Mouse (Mus musculus) olfactory bulb, adult 2 months (tissue): ENCODE results near the gene Slc12a7. TPM values are rescaled to one million over a fixed set of nuclear protein-coding genes. Genes with fewer than 3 reads are reported as not detected.
"Not testable (repeated sequence)": the region's sequence is repeated elsewhere in the genome, so short reads cannot be mapped to it uniquely, and the experiment has no call there.

Experiments used
- H3K27ac ChIP-seq: fragments of 200-500 bp; 2 replicates; pipeline ENCODE4 v1.5.1; 2012; ENCODE audit warnings: low read depth, low read length; ENCODE audit not compliant: insufficient read depth
- H3K4me1 ChIP-seq: fragments of 200-500 bp; 2 replicates; pipeline ENCODE4 v1.6.1; 2012; ENCODE audit warnings: low read length; ENCODE audit not compliant: control insufficient read depth, insufficient read depth
- H3K4me3 ChIP-seq: fragments of 200-500 bp; 2 replicates; pipeline ENCODE4 v1.5.1; 2012; ENCODE audit warnings: mild to moderate bottlenecking, low read depth, low read length, moderate library complexity; ENCODE audit not compliant: insufficient read depth
- CTCF ChIP-seq: fragments of 200-500 bp; IDR thresholded peaks from 2 replicates; pipeline ENCODE4 v1.5.1; 2012; ENCODE audit warnings: low read depth, mild to moderate bottlenecking, low read length, moderate library complexity; ENCODE audit not compliant: insufficient read depth
- POLR2A ChIP-seq: fragments of 200-500 bp; IDR thresholded peaks from 2 replicates; pipeline ENCODE4 v1.6.1; 2012; ENCODE audit warnings: mild to moderate bottlenecking, low read depth, low read length, moderate library complexity; ENCODE audit not compliant: insufficient read depth
- WGBS: fragments of 180-500 bp; shearing (Covaris S2); methylation state at CpG from one replicate; pipeline ENCODE4 v1.1.7; 2018; 5-methylcytosine and 5-hydroxymethylcytosine counted together
- polyA plus RNA-seq: library from polyadenylated mRNA; stranded (reverse); fragments of >200 nt; gene quantifications from 2 replicates; pipeline ENCODE4 v1.2.4, GENCODE M21; 2012; ENCODE audit warnings: low replicate concordance; ENCODE audit not compliant: missing spikeins, insufficient read depth, insufficient read length

Gene Slc12a7
- polyA plus RNA-seq, 1 experiment: not detected

DNA sequence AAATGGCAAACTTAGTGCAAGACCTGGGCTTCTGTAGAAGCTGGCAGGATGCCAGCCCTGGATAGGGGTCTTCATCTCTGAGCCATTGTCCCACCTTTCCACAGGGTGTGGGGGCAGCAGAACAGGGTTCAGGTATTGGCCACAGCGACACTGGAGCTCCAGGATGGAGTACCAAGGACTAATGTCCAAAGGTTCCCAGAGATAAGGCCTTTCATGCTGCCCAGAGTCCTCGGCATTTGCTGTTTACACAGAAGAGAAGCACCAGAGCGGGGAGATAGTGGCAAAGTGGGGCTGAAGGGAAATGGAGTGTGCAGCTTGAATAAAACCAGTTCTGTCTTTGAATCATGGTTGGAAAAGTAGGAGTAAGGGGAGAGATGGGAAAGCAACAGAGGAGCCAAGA, 36.4 kb upstream of the Slc12a7 start:
- 89% methylated on average over 3 of the region's 3 CpGs for WGBS

DNA sequence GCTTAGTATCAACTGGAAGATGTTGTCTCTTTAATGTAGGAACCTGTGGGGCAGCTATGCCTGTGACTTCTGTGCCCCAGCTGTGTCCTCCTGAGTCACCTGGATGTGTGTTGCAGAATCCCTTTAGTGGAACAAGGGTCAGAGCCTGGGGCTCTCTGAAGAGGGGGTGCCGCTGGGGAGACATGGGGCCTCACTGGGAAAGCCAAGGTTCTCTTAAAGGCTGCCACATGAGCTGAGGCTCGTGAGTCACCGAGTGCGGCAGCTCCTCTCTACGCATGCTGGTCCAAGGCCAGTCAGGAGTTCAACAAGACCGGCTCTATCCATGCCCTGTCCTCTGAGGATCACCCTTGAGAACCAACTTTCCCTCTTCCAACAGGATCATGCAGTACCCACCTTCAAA, 33.2 kb upstream of the Slc12a7 start:
- WGBS: 95% methylated on average over 6 of the region's 6 CpGs
- no peaks in the 10 kb centered on the region for H3K4me1 ChIP-seq
- TF ChIP-seq CTCF: no peak
- no peak for TF ChIP-seq POLR2A
- H3K4me3 ChIP-seq: no peak overlapping the region
- no peak overlapping the region for H3K27ac ChIP-seq

More for the DNA sequence above, 36.4 kb upstream of the Slc12a7 start:
- H3K4me3 ChIP-seq: no peak overlapping the region
- H3K4me1 ChIP-seq: no peaks in the 10 kb centered on the region
- TF ChIP-seq CTCF: no peak
- TF ChIP-seq POLR2A: no peak
- no peak overlapping the region for H3K27ac ChIP-seq

GRCm38 (mm10) chr13:73700554-73700953, 32.3 kb upstream of the Slc12a7 start:
- no peak for TF ChIP-seq POLR2A
- no peak for TF ChIP-seq CTCF
- Histone ChIP-seq H3K4me1 (no peaks in the 10 kb centered on the region), H3K27ac (no peak overlapping the region), H3K4me3 (no peak overlapping the region)
- WGBS: 91% methylated on average over 12 of the region's 12 CpGs

DNA sequence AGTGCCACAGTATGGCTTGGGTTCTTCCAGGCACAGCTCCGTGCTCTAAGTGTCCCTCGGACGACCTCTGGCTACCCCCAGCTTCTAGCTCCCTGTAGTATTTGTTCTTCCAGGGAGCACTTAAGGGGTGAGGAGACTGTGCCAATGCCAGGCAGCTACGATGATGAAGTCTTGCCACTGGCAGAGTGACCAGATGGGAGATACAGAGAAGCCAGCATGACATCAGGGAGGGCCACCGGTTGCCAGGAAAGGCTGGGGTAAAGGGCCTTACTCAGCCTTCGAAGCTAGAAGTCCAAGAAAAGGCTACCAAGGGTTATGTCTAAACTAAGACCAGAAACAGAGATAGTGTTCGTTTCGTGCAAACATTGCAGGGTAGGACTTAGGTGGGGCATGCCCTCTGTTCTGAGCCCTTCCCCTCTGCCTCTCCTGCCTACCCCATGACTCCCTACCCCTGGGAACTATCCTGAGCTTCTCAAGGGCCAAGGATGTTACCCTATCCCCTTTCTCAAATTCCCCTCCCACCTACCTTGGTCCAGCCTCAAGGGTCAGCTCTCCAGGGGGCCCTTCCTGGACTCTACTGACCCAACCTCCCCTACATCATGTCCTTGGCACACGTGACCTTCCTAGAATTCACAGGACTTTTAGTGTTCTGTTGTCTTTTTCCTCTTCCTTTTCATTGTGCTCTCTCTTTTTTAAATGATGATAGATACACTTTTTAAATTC, 31.6 kb upstream of the Slc12a7 start:
- TF ChIP-seq CTCF (no peak), POLR2A (no peak)
- WGBS: 83% methylated on average over 9 of the region's 9 CpGs
- Histone ChIP-seq H3K4me1 (no peaks in the 10 kb centered on the region), H3K27ac (no peak overlapping the region), H3K4me3 (no peak overlapping the region)

DNA sequence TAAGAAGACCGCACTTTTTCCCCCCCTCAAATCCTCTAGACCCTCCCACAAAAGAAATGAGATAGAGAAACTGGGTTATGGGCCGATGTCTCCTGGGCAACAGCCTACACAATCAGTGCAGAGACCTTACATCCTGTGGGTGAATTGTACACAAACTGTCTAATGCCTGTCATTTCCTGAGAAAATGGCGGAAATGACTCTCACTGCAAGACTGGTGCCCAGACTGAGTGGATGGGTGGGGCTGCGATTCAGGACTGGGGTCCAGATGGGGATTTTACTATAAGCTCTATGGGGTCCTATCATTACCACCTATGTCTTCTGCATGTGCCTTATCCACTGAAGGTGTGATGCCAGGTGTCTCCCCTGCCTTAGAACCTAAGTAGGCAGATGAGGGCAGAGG, 30.1 kb upstream of the Slc12a7 start:
- Histone ChIP-seq H3K4me3 (no peak overlapping the region), H3K27ac (peak overlapping the region; percentile 10; the same call in 1 of the 2 replicates), H3K4me1 (no peaks in the 10 kb centered on the region)
- TF ChIP-seq POLR2A: no peak
- TF ChIP-seq CTCF: no peak
- WGBS: 95% methylated on average over 4 of the region's 4 CpGs

GRCm38 (mm10) chr13:73703486-73703885, 29.4 kb upstream of the Slc12a7 start:
- 89% methylated on average over 4 of the region's 4 CpGs for WGBS
- not testable (repeated sequence) for H3K27ac ChIP-seq, H3K4me1 ChIP-seq, H3K4me3 ChIP-seq

- Histone ChIP-seq H3K4me3 (no peak within 1 kb of the TSS), H3K27ac (no peak within 1 kb of the TSS), H3K4me1 (no peaks in the 10 kb centered on the region)
- WGBS: 45% methylated on average over 7 of the region's 7 CpGs
- no peak for TF ChIP-seq CTCF
- no peak for TF ChIP-seq POLR2A
Observed at GRCm38 (mm10) chr13:73704694-73705325, 28.1 kb upstream of the Slc12a7 start, which contains the start of gene Slc6a19. TSS of gene Slc6a19 (minus strand) at chr13:73704865.

DNA sequence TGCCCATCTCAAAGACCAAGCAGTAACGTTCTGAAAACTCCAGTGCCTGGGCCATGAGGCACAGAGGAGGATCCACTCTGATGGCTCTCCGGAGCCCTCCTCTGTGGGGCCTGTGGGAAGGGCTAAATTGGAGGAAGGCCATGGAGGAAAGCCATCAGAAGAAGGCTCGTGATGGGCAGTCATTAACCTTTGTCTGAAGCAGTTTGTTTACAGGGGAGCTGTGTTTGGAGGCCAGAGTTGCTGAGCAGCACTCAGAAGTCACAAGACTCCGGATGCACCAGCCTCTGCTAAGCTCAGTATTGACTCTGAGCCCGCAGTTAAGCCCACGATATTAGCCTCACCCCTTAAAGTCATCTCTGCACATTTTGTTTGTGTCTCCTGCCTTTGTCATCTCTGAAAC, 23.4 kb upstream of the Slc12a7 start:
- H3K4me3 ChIP-seq: no peak overlapping the region
- no peaks in the 10 kb centered on the region for H3K4me1 ChIP-seq
- 62% methylated on average over 6 of the region's 6 CpGs for WGBS
- H3K27ac ChIP-seq: no peak overlapping the region
- TF ChIP-seq CTCF (no peak), POLR2A (no peak)

DNA sequence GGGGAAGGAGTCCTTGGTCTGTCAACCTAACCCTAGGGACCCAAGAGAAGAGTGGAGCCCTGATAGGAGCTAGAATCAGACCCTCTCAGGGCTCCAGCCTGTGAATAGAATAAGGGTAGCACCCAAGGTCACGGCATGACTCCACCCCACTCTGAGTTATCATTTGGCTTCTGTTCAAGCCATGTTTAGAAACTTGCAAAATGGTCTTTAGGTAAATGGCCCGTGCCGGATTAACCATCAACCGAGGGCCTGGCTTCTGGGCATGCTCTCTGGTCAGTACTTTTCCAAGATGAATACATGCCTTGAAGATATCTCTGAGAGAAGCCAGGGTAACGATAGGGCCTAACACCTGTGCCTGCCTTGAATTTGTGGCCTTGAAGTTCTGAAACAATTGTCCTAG, 21.7 kb upstream of the Slc12a7 start:
- 90% methylated on average over 5 of the region's 5 CpGs for WGBS
- no peak for TF ChIP-seq CTCF
- no peak for TF ChIP-seq POLR2A
- no peaks in the 10 kb centered on the region for H3K4me1 ChIP-seq
- H3K27ac ChIP-seq: no peak overlapping the region
- no peak overlapping the region for H3K4me3 ChIP-seq

GRCm38 (mm10) chr13:73711803-73712202, 21.1 kb upstream of the Slc12a7 start:
- Histone ChIP-seq H3K4me3 (no peak overlapping the region), H3K4me1 (no peaks in the 10 kb centered on the region), H3K27ac (no peak overlapping the region)
- 79% methylated on average over 5 of the region's 5 CpGs for WGBS
- TF ChIP-seq CTCF: no peak
- no peak for TF ChIP-seq POLR2A
